Mouse (Mus musculus): ENCODE results near the gene Zcchc9. TPM values are rescaled to one million over a fixed set of nuclear protein-coding genes. Genes with fewer than 3 reads are reported as not detected.

The Zcchc9 gene
- 35.0 TPM for total RNA-seq (2023)

GRCm38 (mm10) chr13:91807155-91807839, at the start of gene Zcchc9:
Zcchc9 (minus strand) TSS chr13:91807705.

Other genes with a start within 250 kb of the Zcchc9 start
- not detected for gene Acot12, start 66.2 kb downstream of the Zcchc9 start, total RNA-seq (2023)
- gene Ckmt2, start 69.2 kb upstream of the Zcchc9 start, total RNA-seq (2023), result not detected

All from CD8-positive naive resting alpha-beta T cell, adult 57 days (primary cell).